Mouse (Mus musculus) liver, postnatal 0 days (tissue): ENCODE measurements around the gene Ctnnd1.

Experiments
- CTCF ChIP-seq: sonication (generic); IDR thresholded peaks from 2 replicates; pipeline ENCODE4 v1.5.1; 2016; ENCODE audit warnings: antibody characterized with exemption, low read depth
- EP300 ChIP-seq: IDR thresholded peaks from 2 replicates; pipeline ENCODE4 v1.6.1; 2016; ENCODE audit warnings: antibody characterized with exemption, low read depth, mild to moderate bottlenecking

DNA sequence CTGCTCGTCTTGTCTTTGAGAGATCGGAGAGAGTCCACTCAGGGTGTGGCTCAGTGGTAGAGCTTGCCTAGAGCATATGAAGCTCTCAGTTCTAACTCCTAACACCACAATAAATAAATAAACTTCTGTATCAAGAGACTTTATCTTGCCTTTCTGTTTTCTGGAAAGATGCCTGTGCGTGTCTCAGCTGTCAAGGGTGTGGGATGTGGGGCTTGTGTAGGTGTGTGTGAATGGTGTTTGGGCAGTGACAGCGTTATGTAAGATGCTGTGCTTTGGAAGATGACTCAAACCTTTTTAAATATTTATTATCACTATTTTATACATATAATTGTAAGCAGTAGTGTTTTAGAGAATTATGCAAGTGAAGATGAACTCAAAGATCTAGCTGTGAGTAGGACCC, 76.4 kb downstream of the Ctnnd1 start:
- TF ChIP-seq CTCF (no peak), EP300 (no peak)
